Mouse (Mus musculus): ENCODE measurements around the gene Mcm6. TPM values are rescaled to one million over a fixed set of nuclear protein-coding genes. Genes with fewer than 3 reads are reported as not detected.
"Not testable (repeated sequence)": the region's sequence is repeated elsewhere in the genome, so short reads cannot be mapped to it uniquely, and the experiment has no call there.

The Mcm6 gene
- total RNA-seq, 2 experiments from 2014 or later = 4.5 to 7.1 TPM

DNA sequence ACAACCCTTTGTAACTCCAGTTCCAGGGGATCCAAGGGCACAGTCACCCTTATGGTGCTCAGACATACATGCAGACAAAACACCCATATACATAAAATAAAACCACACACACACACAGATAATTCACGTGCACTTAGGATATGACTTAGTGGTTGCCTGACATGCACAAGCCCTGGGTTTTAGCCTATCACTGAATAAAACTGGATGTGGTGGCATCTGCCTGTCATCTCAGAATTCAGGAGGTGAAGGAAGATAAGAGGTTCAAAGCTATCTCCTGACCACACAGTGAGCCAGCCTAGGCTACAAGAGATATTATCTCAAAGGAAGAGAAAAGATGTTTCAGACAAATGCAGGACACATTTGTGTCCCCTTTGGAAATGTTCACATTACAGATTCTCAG lies 32.3 kb downstream of the Mcm6 start:
- H3K27ac ChIP-seq = no peak overlapping the region
- no peak for TF ChIP-seq CTCF (IDR thresholded peaks at IDR 0.05)
- intact Hi-C loops (cut with DNase I) = no loop called here
- no peak overlapping the region for H3K4me3 ChIP-seq
- DNase-seq (ENCODE audit: extremely low spot score in 1 of 2, low spot score in 2 of 2) = no peak

DNA sequence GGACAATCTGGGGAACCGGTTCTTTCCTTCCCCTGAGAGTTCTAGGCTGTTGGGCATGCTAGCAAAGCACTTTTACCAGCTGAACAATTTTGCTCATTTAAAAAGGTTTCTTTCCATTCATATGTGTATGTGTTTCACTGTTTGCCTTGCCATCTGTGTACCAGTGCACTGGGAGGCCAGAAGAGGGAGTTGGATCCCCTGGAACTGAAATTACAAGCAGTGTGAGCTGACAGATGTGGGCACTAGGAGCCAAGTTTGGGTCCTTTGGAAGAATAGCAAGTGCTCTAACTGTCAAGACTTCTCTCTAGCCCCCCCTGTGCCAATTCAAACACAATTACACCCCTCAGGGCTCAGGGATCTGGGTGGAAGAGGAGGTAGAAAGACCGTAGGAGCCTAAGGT lies 34.7 kb downstream of the Mcm6 start:
- no peak for TF ChIP-seq CTCF (IDR thresholded peaks at IDR 0.05)

DNA sequence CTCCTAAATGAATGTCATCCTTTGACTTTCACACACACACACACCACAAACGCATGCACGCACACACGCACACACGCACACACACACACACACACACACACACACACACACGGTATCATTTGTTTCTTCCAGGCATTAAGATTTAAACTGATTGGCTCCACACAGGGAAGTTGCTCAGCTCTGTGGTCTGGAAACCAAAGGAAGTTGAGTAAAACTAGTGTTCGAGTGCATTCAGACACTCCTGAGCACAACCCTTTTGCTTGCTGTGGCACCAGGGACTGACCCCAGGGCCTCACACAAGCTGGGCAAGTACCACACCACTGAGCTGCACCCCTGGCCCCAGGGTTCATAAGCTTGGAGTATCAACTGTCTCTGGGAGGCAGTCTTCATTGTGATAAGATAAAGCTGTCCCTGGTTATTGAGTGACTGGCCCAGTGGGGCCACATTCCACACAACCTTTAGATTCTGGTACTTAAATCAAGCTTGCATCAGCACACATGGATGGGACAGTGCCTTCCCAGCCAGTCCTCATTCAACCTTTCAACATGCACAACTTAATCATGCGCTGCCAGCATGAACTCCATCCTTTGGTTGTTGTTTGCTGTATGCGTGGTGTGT lies 36.3 kb downstream of the Mcm6 start:
- no peak for TF ChIP-seq CTCF (IDR thresholded peaks at IDR 0.05)
- Histone ChIP-seq H3K27ac (no peak overlapping the region), H3K4me3 (no peak overlapping the region)
- DNase-seq (ENCODE audit: extremely low spot score in 1 of 2, low spot score in 2 of 2) = no peak
- intact Hi-C loops (cut with DNase I) = no loop called here

More for the DNA sequence above, 34.7 kb downstream of the Mcm6 start:
- no peak overlapping the region for H3K27ac ChIP-seq
- no peak for DNase-seq (ENCODE audit: extremely low spot score in 1 of 2, low spot score in 2 of 2)
- no peak overlapping the region for H3K4me3 ChIP-seq
- intact Hi-C loops (cut with DNase I) = no loop called here

DNA sequence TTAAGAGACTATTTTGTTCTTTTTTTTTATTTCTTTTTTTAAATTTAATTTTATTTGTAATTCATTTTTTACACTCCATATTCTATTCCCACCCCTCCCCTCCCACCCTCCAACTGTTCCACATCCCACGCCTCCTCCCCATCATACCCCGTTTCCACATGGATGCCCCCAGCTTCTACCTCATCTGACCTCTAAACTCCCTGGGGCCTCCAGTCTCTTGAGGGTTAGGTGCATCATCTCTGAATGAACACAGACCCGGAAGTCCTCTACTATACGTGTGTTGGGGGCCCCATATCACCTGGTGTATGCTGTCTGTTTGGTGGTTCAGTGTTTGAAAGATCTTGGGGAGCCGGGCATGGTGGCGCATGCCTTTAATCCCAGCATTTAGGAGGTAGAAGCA lies 40.2 kb downstream of the Mcm6 start:
- DNase-seq (ENCODE audit: extremely low spot score in 1 of 2, low spot score in 2 of 2); H3K27ac ChIP-seq; intact Hi-C loops (cut with DNase I): not testable (repeated sequence)

DNA sequence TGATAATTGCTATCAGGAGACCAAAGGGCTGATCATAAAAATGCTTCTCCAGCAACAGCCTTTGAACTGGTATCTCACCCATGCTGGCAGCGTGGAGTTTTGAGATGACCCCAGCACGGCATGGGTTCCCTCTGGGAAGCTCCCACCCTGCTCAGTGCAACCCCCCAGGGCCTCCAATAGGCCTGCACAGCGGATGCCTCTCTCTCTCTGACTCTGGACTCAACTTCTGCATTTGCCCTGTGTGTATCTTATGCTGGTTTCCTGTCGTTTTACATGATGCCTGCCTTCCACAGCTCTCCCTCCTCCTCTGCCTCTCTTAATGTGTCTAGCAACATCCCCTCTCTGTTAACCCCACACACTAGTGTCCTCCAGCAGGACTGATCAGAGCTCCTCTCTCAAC lies 44.8 kb downstream of the Mcm6 start:
- Histone ChIP-seq H3K27ac (no peak overlapping the region), H3K4me3 (no peak overlapping the region)
- TF ChIP-seq CTCF (IDR thresholded peaks at IDR 0.05) = no peak
- DNase-seq (ENCODE audit: extremely low spot score in 1 of 2, low spot score in 2 of 2) = no peak
- intact Hi-C loops (cut with DNase I) = no loop called here

More for the DNA sequence above, 40.2 kb downstream of the Mcm6 start:
- H3K4me3 ChIP-seq = not testable (repeated sequence)

DNA sequence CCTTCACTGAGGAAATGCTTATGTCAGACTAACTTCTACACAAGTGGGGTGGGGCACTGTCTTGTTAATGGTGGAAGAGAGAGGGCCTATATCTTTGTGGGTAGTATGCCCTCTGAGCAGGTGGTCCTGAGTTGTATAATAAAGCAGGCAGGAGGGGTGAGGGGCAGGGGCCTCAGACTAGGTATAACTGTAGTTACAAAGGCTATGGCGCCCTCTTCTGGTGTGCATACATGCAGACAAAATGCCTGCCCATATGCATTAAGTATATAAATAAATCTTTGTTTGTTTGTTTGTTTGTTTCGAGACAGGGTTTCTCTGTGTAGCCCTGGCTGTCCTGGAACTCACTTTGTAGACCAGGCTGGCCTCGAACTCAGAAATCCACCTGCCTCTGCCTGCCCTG lies 50.4 kb downstream of the Mcm6 start:
- TF ChIP-seq CTCF (IDR thresholded peaks at IDR 0.05) = peak; percentile 25
- no peak overlapping the region for H3K4me3 ChIP-seq
- intact Hi-C loops (cut with DNase I) = no loop called here
- no peak overlapping the region for H3K27ac ChIP-seq
- no peak for DNase-seq (ENCODE audit: extremely low spot score in 1 of 2, low spot score in 2 of 2)

DNA sequence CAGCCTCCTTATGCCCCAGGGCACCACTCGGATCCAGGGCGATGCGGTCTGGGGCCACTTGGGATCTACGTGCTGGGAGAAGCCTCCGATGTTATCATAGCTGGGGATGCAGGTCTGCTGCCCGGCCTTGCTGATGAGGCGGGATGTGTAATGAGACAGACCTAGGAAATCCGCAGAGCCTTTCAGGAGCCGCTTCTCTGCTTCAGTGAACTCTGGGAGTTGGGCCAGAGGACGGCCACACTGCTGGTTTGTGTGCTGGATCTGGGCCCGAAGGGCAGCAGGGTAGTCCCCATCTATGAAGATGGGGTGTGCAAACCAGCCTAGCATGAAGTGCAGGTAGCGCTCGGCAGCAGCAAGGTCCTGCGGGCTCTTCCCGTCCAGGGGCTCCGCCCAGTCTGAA lies 55.6 kb downstream of the Mcm6 start:
- Histone ChIP-seq H3K27ac (no peak overlapping the region), H3K4me3 (peak overlapping the region; percentile 7)
- intact Hi-C loops (cut with DNase I) = no loop called here
- no peak for TF ChIP-seq CTCF (IDR thresholded peaks at IDR 0.05)
- DNase-seq (ENCODE audit: extremely low spot score in 1 of 2, low spot score in 2 of 2) = peak in 1 of 2 experiments; percentile 30

DNA sequence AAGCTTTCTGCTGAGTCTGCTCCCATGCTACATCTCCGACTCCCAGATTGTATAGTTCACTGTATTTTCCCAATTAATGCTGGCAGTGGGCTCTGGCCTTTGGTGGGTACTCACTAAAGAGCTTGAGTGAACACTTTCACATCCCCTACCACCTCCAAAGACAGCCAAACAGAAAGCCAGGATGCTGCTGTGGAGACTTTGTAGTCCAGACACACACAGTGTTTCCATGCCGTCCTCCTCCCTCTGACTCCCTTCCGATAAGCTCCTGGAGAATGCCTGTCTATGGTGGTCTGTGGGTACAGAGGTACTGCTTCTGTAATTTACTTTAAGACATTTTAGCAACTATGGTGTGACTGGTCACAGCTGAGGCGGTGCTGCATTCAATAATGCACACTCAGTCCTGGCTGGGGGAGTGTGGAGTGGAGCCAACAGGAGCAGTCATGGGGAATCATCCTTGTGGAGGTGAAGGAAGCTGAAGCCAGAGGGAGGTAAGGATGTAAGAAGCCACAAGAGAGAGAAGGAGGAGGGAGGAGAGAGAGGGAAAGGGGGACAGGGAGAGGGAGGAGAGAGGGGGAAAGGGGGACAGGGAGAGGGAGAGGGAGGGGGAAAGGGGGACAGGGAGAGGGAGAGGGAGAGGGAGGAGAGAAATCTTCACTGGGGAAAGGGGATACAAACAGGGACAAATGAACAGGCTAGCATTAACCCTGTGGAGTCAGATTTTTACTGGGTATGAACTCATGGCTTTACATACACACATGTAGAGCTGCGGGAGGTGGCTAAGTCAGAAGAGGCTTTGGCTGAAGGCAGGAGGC lies 63.5 kb downstream of the Mcm6 start:
- no peak for TF ChIP-seq CTCF (IDR thresholded peaks at IDR 0.05)
- Histone ChIP-seq H3K27ac (no peak overlapping the region), H3K4me3 (no peak overlapping the region)
- intact Hi-C loops (cut with DNase I) = no loop called here
- DNase-seq (ENCODE audit: extremely low spot score in 1 of 2, low spot score in 2 of 2) = no peak

DNA sequence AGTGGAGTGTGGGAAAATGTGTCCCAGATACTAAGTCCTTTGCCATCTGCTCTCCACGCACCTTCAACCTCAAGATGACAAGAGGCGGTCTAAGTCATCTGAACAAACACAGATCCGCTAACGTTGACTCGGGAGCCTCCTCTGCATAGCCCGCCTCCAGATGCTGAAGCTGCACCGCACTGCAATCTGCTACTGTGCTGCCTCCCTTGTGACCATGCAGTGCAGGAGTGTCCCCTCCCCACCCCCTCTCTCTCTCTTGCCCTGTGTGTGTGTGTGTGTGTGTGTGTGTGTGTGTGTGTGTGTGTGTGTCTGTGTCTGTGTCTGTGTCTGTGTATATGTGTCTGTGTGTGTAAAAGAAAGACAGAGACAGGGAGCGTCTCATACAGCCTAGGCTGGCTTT lies 64.2 kb downstream of the Mcm6 start:
- TF ChIP-seq CTCF (IDR thresholded peaks at IDR 0.05) = no peak
- Histone ChIP-seq H3K27ac (no peak overlapping the region), H3K4me3 (no peak overlapping the region)
- no peak for DNase-seq (ENCODE audit: extremely low spot score in 1 of 2, low spot score in 2 of 2)
- intact Hi-C loops (cut with DNase I) = no loop called here

DNA sequence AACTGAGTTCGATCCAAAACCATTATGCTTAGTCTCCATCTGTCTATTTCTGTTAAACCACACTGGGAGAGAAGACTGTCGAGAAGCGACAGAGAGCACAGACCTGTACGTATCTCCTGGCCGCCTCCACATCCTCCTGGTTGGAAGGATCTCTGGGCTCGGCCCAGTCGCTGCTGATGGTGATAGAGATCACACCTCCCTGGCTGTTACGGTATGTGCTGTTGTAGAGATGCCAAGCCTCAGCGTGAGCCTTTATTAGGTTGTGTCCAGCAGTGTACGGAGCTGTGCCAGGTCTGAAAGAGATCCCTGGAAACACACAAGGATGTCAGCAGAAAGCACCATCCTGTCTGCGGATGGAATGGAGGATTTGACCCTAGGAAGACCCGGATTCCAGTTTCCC lies 65.9 kb downstream of the Mcm6 start:
- TF ChIP-seq CTCF (IDR thresholded peaks at IDR 0.05) = no peak
- Histone ChIP-seq H3K27ac (no peak overlapping the region), H3K4me3 (no peak overlapping the region)
- DNase-seq (ENCODE audit: extremely low spot score in 1 of 2, low spot score in 2 of 2) = no peak
- intact Hi-C loops (cut with DNase I) = no loop called here

DNA sequence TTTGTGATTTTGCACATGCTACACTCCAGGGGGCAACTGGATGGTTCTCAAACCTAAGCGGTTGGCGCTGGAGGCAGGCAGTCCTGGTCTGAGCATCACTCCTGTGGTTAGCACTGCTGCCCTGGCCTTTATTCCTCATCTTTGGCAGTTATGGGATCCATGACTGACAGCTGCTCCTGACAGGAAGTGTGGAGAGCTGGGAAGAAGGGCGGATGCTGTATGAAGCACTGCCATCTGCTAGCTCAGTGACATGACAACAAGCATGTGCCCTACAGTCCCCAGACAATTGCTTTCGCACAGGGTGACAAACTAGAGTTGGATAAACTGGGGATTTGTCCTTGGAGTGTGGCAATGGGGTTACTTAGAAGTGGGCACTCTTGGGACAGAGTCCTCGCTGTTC lies 69.2 kb downstream of the Mcm6 start:
- no peak overlapping the region for H3K27ac ChIP-seq
- TF ChIP-seq CTCF (IDR thresholded peaks at IDR 0.05) = no peak
- no peak for DNase-seq (ENCODE audit: extremely low spot score in 1 of 2, low spot score in 2 of 2)

DNA sequence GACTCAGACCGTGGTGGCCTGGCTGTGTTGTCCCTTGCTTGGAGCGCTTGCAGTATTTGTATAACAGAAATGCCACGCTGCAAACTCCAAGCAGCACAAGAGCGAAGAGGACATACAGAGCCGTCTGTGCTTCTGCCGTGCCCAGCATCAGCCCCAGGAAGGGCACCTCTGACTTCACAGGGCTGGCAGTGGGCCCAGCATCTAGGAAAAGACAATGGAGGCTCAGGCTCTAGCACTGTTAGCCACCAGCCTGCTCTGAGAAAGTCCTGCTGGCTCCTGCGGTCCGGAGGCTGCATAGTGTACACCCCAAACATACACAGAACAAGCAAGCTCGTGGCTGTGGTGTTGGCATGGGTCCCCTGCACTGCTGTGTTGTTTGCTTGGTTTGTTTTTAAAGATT lies 74.3 kb downstream of the Mcm6 start:
- intact Hi-C loops (cut with DNase I) = no loop called here
- no peak for DNase-seq (ENCODE audit: extremely low spot score in 1 of 2, low spot score in 2 of 2)
- Histone ChIP-seq H3K27ac (no peak overlapping the region), H3K4me3 (no peak overlapping the region)
- TF ChIP-seq CTCF (IDR thresholded peaks at IDR 0.05) = no peak

More for the DNA sequence above, 69.2 kb downstream of the Mcm6 start:
- intact Hi-C loops (cut with DNase I) = no loop called here
- H3K4me3 ChIP-seq = no peak overlapping the region

Measured in left cerebral cortex, adult 2 months (tissue).